16 mouse cellular contexts compared by ENCODE assay signal in genomic region chr1:186674621-186675020, GRCm38 (mm10). TPM values are rescaled to one million over a fixed set of nuclear protein-coding genes. Genes with fewer than 3 reads are reported as not detected.
"Had no signal": no experiment of that assay in that cellular context is flagged by ENCODE, and none has a peak within 500 bp of the region (broad histone marks: within the 10 kb centered on the region; RNA-seq: fewer than 3 reads in every experiment).

No protein-coding gene starts in this region.

- H3K4me1 ChIP-seq: liver, embryonic 15.5 days; megakaryocyte, embryonic 14.5 days; midbrain, embryonic 15.5 days; stomach, embryonic 15.5 days had no signal

- H3K27ac ChIP-seq: liver, embryonic 15.5 days; macrophage; midbrain, embryonic 13.5 days; midbrain, embryonic 15.5 days; neural tube, embryonic 12.5 days; stomach, embryonic 15.5 days; stomach, postnatal 0 days had no signal

- DNase-seq: liver, postnatal 0 days; right cerebral cortex, postnatal 14 days; thymus, adult 18-20 months; thymus, postnatal 14 days; thymus, postnatal 36 days had no signal

- ATAC-seq: liver, postnatal 0 days; midbrain, embryonic 13.5 days; midbrain, embryonic 15.5 days had no signal

- H3K4me2 ChIP-seq: liver, embryonic 15.5 days; lung, embryonic 14.5 days; midbrain, embryonic 11.5 days; midbrain, embryonic 13.5 days; midbrain, embryonic 15.5 days; neural tube, embryonic 12.5 days; stomach, embryonic 15.5 days had no signal

- H3K9ac ChIP-seq: liver, embryonic 15.5 days; liver, postnatal 0 days; lung, embryonic 14.5 days; midbrain, embryonic 13.5 days; midbrain, embryonic 15.5 days; neural tube, embryonic 12.5 days; stomach, embryonic 15.5 days had no signal

- H3K27me3 ChIP-seq: liver, embryonic 15.5 days; megakaryocyte, embryonic 14.5 days; midbrain, embryonic 13.5 days; midbrain, embryonic 15.5 days; neural tube, embryonic 12.5 days; stomach, embryonic 15.5 days had no signal

- H3K4me3 ChIP-seq: liver, embryonic 15.5 days; megakaryocyte, embryonic 14.5 days; midbrain, embryonic 13.5 days; midbrain, embryonic 15.5 days; neural tube, embryonic 12.5 days; stomach, embryonic 15.5 days had no signal

- H3K9me3 ChIP-seq: liver, embryonic 15.5 days; midbrain, embryonic 13.5 days; midbrain, embryonic 15.5 days; neural tube, embryonic 12.5 days; stomach, embryonic 15.5 days had no signal

- H3K36me3 ChIP-seq: liver, embryonic 15.5 days; midbrain, embryonic 13.5 days; midbrain, embryonic 15.5 days; neural tube, embryonic 12.5 days; stomach, embryonic 15.5 days had no signal

RNA-seq across cellular contexts. Expression of gene Tgfb2, which starts 31.2 kb away (rescaled TPM):
- total RNA-seq: neutrophil, adult 5-6 weeks had no signal
